8 mouse cellular contexts compared by ENCODE assay signal in genomic region chr13:51418942-51419451, GRCm38 (mm10). TPM values are rescaled to one million over a fixed set of nuclear protein-coding genes. Genes with fewer than 3 reads are reported as not detected.
DNase-seq lines count a peak whose midpoint lies in the region; ATAC-seq and TF ChIP-seq lines count a peak whose summit lies in the region.

No protein-coding gene starts in this region.

- H3K27me3 ChIP-seq in heart, embryonic 14.5 days (ENCODE audit: control insufficient read depth, insufficient read depth, low read length) = no peaks in the 10 kb centered on the region
- peaks cover 17% of the 10 kb centered on the region for H3K27me3 ChIP-seq in E14TG2a.4 (ENCODE audit: insufficient read depth, low read length)
- H3K27me3 ChIP-seq in forebrain, embryonic 10.5 days (ENCODE audit: poor library complexity, severe bottlenecking) = no peaks in the 10 kb centered on the region
- H3K27me3 ChIP-seq in liver, embryonic 11.5 days (replicated peaks; ENCODE audit: control insufficient read depth, insufficient read depth, low read length) = no peaks in the 10 kb centered on the region

- no peak for DNase-seq in heart, adult 11 months
- DNase-seq in forebrain, embryonic 10.5 days (ENCODE audit: extremely low spot score, low spot score) = no peak
- no peak for DNase-seq in liver, embryonic 11.5 days (ENCODE audit: low spot score)
- no peak for DNase-seq in urinary bladder, postnatal 4 days (ENCODE audit: low spot score in 2 of 2)
- DNase-seq in retina, embryonic 14.5 days (ENCODE audit: low spot score) = no peak
- DNase-seq in kidney, adult 9 months = no peak

- H3K9me3 ChIP-seq in heart, embryonic 14.5 days (ENCODE audit: control insufficient read depth, low read length) = no peaks in the 10 kb centered on the region
- H3K9me3 ChIP-seq in E14TG2a.4 (ENCODE audit: low read length) = no peaks in the 10 kb centered on the region
- peaks cover 12% of the 10 kb centered on the region for H3K9me3 ChIP-seq in forebrain, embryonic 10.5 days
- peaks cover 3% of the 10 kb centered on the region; the same call in 1 of the 2 replicates for H3K9me3 ChIP-seq in liver, embryonic 11.5 days (ENCODE audit: control insufficient read depth, low read length)

- no peak for TF ChIP-seq CTCF in E14TG2a.4 (conservative IDR thresholded peaks at IDR 0.05; ENCODE audit: low read length)

- H3K27ac ChIP-seq in heart, embryonic 14.5 days (replicated peaks in 1 of 2; ENCODE audit: control insufficient read depth in 1 of 2, insufficient read depth in 1 of 2, low read depth in 2 of 2, low read length in 2 of 2) = no peak overlapping the region
- H3K27ac ChIP-seq in forebrain, embryonic 10.5 days = peak overlapping the region; percentile 87
- H3K27ac ChIP-seq in liver, embryonic 11.5 days (ENCODE audit: low read depth, low read length) = no peak overlapping the region

- WGBS in heart, embryonic 14.5 days = 69% methylated on average over 19 of the region's 19 CpGs
- 82% methylated on average over 19 of the region's 19 CpGs for WGBS in forebrain, embryonic 10.5 days
- WGBS in liver, embryonic 11.5 days = 72% methylated on average over 19 of the region's 19 CpGs

- no peak overlapping the region for H3K9ac ChIP-seq in heart, embryonic 14.5 days (ENCODE audit: low read length)
- H3K9ac ChIP-seq in liver, embryonic 11.5 days (ENCODE audit: low read depth, low read length) = no peak overlapping the region

- H3K4me2 ChIP-seq in heart, embryonic 14.5 days (ENCODE audit: low read length) = peak overlapping the region; percentile 45; the same call in 1 of the 2 replicates
- peak overlapping the region; percentile 39; the same call in 1 of the 2 replicates for H3K4me2 ChIP-seq in liver, embryonic 11.5 days

- H3K4me3 ChIP-seq in heart, embryonic 14.5 days (ENCODE audit: control insufficient read depth in 1 of 2, insufficient read depth in 1 of 2, low read depth in 1 of 2, low read length in 2 of 2) = no peak overlapping the region
- peak overlapping the region; percentile 55 for H3K4me3 ChIP-seq in E14TG2a.4 (replicated peaks; ENCODE audit: low read length)
- H3K4me3 ChIP-seq in forebrain, embryonic 10.5 days = peak overlapping the region; percentile 41; the same call in 1 of the 2 replicates
- no peak overlapping the region for H3K4me3 ChIP-seq in liver, embryonic 11.5 days (ENCODE audit: low read depth, low read length)

- H3K36me3 ChIP-seq in heart, embryonic 14.5 days (ENCODE audit: control insufficient read depth, insufficient read depth, low read length) = peaks cover 29% of the 10 kb centered on the region
- H3K36me3 ChIP-seq in E14TG2a.4 (ENCODE audit: insufficient read depth, low read length) = no peaks in the 10 kb centered on the region
- peaks cover 61% of the 10 kb centered on the region for H3K36me3 ChIP-seq in forebrain, embryonic 10.5 days (replicated peaks)
- no peaks in the 10 kb centered on the region for H3K36me3 ChIP-seq in liver, embryonic 11.5 days (ENCODE audit: control insufficient read depth, insufficient read depth, low read length)

- peaks cover 6 to 8% of the 10 kb centered on the region in 2 experiments; a peak in 3 of 4 replicates for H3K4me1 ChIP-seq in heart, embryonic 14.5 days (ENCODE audit: control insufficient read depth in 2 of 2, insufficient read depth in 2 of 2, low read length in 2 of 2)
- peaks cover 17% of the 10 kb centered on the region for H3K4me1 ChIP-seq in E14TG2a.4 (replicated peaks; ENCODE audit: low read depth, low read length)
- H3K4me1 ChIP-seq in forebrain, embryonic 10.5 days = peaks cover 23% of the 10 kb centered on the region
- H3K4me1 ChIP-seq in liver, embryonic 11.5 days (replicated peaks; ENCODE audit: control insufficient read depth, insufficient read depth, low read length) = peaks cover 3% of the 10 kb centered on the region; the same call in 1 of the 2 replicates

- no peak for ATAC-seq in heart, embryonic 14.5 days (ENCODE audit: insufficient number of reproducible peaks, insufficient read depth, low FRiP score, low read depth)
- ATAC-seq in liver, embryonic 11.5 days (replicated peaks; ENCODE audit: low FRiP score) = no peak

RNA-seq across cellular contexts. Expression of gene S1pr3, which starts 10.6 kb away (rescaled TPM):
- polyA plus RNA-seq in heart, embryonic 14.5 days (2014; fragmentation: Nextera tagmentation; extraction: Ambion mirVana) = 15.2 and 16.3 TPM in 2 replicates
- polyA plus RNA-seq in forebrain, embryonic 10.5 days (2016; fragmentation: Nextera tagmentation; extraction: Ambion mirVana) = 50.4 and 53.9 TPM in 2 replicates
- 15.5 and 18.0 TPM in 2 replicates for polyA plus RNA-seq in liver, embryonic 11.5 days (2014; fragmentation: Nextera tagmentation; extraction: Ambion mirVana)

Comparison
In these comparisons a context has a peak if more than half of its experiments do, and no peak if none do; other contexts are left out.
1. H3K4me3 ChIP-seq: peak in E14TG2a.4 (single experiment) and forebrain, embryonic 10.5 days (single experiment); none in heart, embryonic 14.5 days (0 of 2) and liver, embryonic 11.5 days (single experiment).